Mouse (Mus musculus): ENCODE measurements around the gene Foxred2. TPM values are rescaled to one million over a fixed set of nuclear protein-coding genes. Genes with fewer than 3 reads are reported as not detected.
A peak's percentile ranks its signal among the peaks of the same experiment; 100 is the strongest.

Gene Foxred2
- polyA plus RNA-seq, 1 experiment from 2014 or later, result 5.7 TPM

- DNase-seq (ENCODE audit: low spot score) (peak; percentile 26), ATAC-seq (ENCODE audit: insufficient read depth, low FRiP score, low TSS enrichment) (peak; percentile 54)
- H3K36me3 ChIP-seq (ENCODE audit: control insufficient read depth, insufficient read depth, low read length), result peaks cover 19% of the 10 kb centered on the region
- H3K4me1 ChIP-seq (ENCODE audit: control insufficient read depth, insufficient read depth, low read length), result peaks cover 9% of the 10 kb centered on the region
- H3K4me3 ChIP-seq (ENCODE audit: low read depth, low read length), result peak overlapping the region; percentile 43
- H3K9me3 ChIP-seq (ENCODE audit: control insufficient read depth, low read length), result no peaks in the 10 kb centered on the region
- 10% methylated on average over 52 of the region's 52 CpGs for WGBS
- H3K27me3 ChIP-seq (ENCODE audit: control insufficient read depth, insufficient read depth, low read length), result 0 out of 2 replicates have a peak, but pooled peaks cover 2% of the 10 kb centered on the region
- H3K9ac ChIP-seq (ENCODE audit: low read length), result peak overlapping the region; percentile 53
- no peak overlapping the region for H3K27ac ChIP-seq (ENCODE audit: low read depth, low read length)
- peak overlapping the region; percentile 60 for H3K4me2 ChIP-seq (ENCODE audit: low read depth)
Measured at GRCm38 (mm10) chr15:77955440-77956403, 800 bp downstream of the Foxred2 start.

GRCm38 (mm10) chr15:77954362-77954761 lies 2.2 kb downstream of the Foxred2 start:
- WGBS, result 94% methylated on average over 2 of the region's 2 CpGs
- H3K9me3 ChIP-seq (ENCODE audit: control insufficient read depth, low read length), result no peaks in the 10 kb centered on the region
- H3K4me3 ChIP-seq (ENCODE audit: low read depth, low read length), result no peak overlapping the region
- ATAC-seq (ENCODE audit: insufficient read depth, low FRiP score, low TSS enrichment) (no peak), DNase-seq (ENCODE audit: low spot score) (no peak)
- H3K27ac ChIP-seq (ENCODE audit: low read depth, low read length), result no peak overlapping the region
- H3K36me3 ChIP-seq (ENCODE audit: control insufficient read depth, insufficient read depth, low read length), result peaks cover 7% of the 10 kb centered on the region
- H3K4me2 ChIP-seq (ENCODE audit: low read depth), result no peak overlapping the region
- H3K4me1 ChIP-seq (ENCODE audit: control insufficient read depth, insufficient read depth, low read length), result peaks cover 9% of the 10 kb centered on the region
- H3K9ac ChIP-seq (ENCODE audit: low read length), result no peak overlapping the region
- 0 out of 2 replicates have a peak, but pooled peaks cover under 1% of the 10 kb centered on the region for H3K27me3 ChIP-seq (ENCODE audit: control insufficient read depth, insufficient read depth, low read length)

- no peak for ATAC-seq (ENCODE audit: insufficient read depth, low FRiP score, low TSS enrichment)
- Histone ChIP-seq H3K27me3 (ENCODE audit: control insufficient read depth, insufficient read depth, low read length) (no peaks in the 10 kb centered on the region), H3K36me3 (ENCODE audit: control insufficient read depth, insufficient read depth, low read length) (no peaks in the 10 kb centered on the region), H3K4me1 (ENCODE audit: control insufficient read depth, insufficient read depth, low read length) (peaks cover 9% of the 10 kb centered on the region), H3K4me3 (ENCODE audit: low read depth, low read length) (no peak overlapping the region), H3K9ac (ENCODE audit: low read length) (no peak overlapping the region), H3K9me3 (ENCODE audit: control insufficient read depth, low read length) (no peaks in the 10 kb centered on the region), H3K4me2 (ENCODE audit: low read depth) (no peak overlapping the region), H3K27ac (ENCODE audit: low read depth, low read length) (no peak overlapping the region)
- WGBS, result 87% methylated on average over 3 of the region's 3 CpGs
- DNase-seq (ENCODE audit: low spot score), result no peak
Measured at GRCm38 (mm10) chr15:77952921-77953320, 3.6 kb downstream of the Foxred2 start.

GRCm38 (mm10) chr15:77949061-77949460 lies 7.5 kb downstream of the Foxred2 start:
- ATAC-seq (ENCODE audit: insufficient read depth, low FRiP score, low TSS enrichment) (no peak), DNase-seq (ENCODE audit: low spot score) (no peak)
- Histone ChIP-seq H3K4me2 (ENCODE audit: low read depth) (no peak overlapping the region), H3K27me3 (ENCODE audit: control insufficient read depth, insufficient read depth, low read length) (no peaks in the 10 kb centered on the region), H3K4me1 (ENCODE audit: control insufficient read depth, insufficient read depth, low read length) (no peaks in the 10 kb centered on the region), H3K9ac (ENCODE audit: low read length) (no peak overlapping the region), H3K4me3 (ENCODE audit: low read depth, low read length) (no peak overlapping the region), H3K27ac (ENCODE audit: low read depth, low read length) (no peak overlapping the region), H3K9me3 (ENCODE audit: control insufficient read depth, low read length) (no peaks in the 10 kb centered on the region), H3K36me3 (ENCODE audit: control insufficient read depth, insufficient read depth, low read length) (no peaks in the 10 kb centered on the region)
- WGBS, result 92% methylated on average over 7 of the region's 7 CpGs

GRCm38 (mm10) chr15:77945711-77946110 lies 10.8 kb downstream of the Foxred2 start:
- Histone ChIP-seq H3K27ac (ENCODE audit: low read depth, low read length) (no peak overlapping the region), H3K4me2 (ENCODE audit: low read depth) (no peak overlapping the region), H3K27me3 (ENCODE audit: control insufficient read depth, insufficient read depth, low read length) (no peaks in the 10 kb centered on the region), H3K4me1 (ENCODE audit: control insufficient read depth, insufficient read depth, low read length) (no peaks in the 10 kb centered on the region), H3K4me3 (ENCODE audit: low read depth, low read length) (no peak overlapping the region), H3K9me3 (ENCODE audit: control insufficient read depth, low read length) (no peaks in the 10 kb centered on the region), H3K36me3 (ENCODE audit: control insufficient read depth, insufficient read depth, low read length) (no peaks in the 10 kb centered on the region), H3K9ac (ENCODE audit: low read length) (no peak overlapping the region)
- WGBS, result 90% methylated on average over 4 of the region's 4 CpGs
- ATAC-seq (ENCODE audit: insufficient read depth, low FRiP score, low TSS enrichment), result no peak
- DNase-seq (ENCODE audit: low spot score), result no peak

- H3K4me3 ChIP-seq (ENCODE audit: low read depth, low read length), result no peak overlapping the region
- 91% methylated on average over 3 of the region's 3 CpGs for WGBS
- H3K4me2 ChIP-seq (ENCODE audit: low read depth), result no peak overlapping the region
- no peaks in the 10 kb centered on the region for H3K36me3 ChIP-seq (ENCODE audit: control insufficient read depth, insufficient read depth, low read length)
- no peaks in the 10 kb centered on the region for H3K27me3 ChIP-seq (ENCODE audit: control insufficient read depth, insufficient read depth, low read length)
- H3K4me1 ChIP-seq (ENCODE audit: control insufficient read depth, insufficient read depth, low read length), result no peaks in the 10 kb centered on the region
- H3K9ac ChIP-seq (ENCODE audit: low read length), result no peak overlapping the region
- H3K9me3 ChIP-seq (ENCODE audit: control insufficient read depth, low read length), result no peaks in the 10 kb centered on the region
- no peak for ATAC-seq (ENCODE audit: insufficient read depth, low FRiP score, low TSS enrichment)
- no peak for DNase-seq (ENCODE audit: low spot score)
- H3K27ac ChIP-seq (ENCODE audit: low read depth, low read length), result no peak overlapping the region
Measured at GRCm38 (mm10) chr15:77941563-77941962, 15.0 kb downstream of the Foxred2 start.

- H3K4me2 ChIP-seq (ENCODE audit: low read depth), result no peak overlapping the region
- H3K36me3 ChIP-seq (ENCODE audit: control insufficient read depth, insufficient read depth, low read length), result no peaks in the 10 kb centered on the region
- H3K4me1 ChIP-seq (ENCODE audit: control insufficient read depth, insufficient read depth, low read length), result no peaks in the 10 kb centered on the region
- no peaks in the 10 kb centered on the region for H3K9me3 ChIP-seq (ENCODE audit: control insufficient read depth, low read length)
- no peak for ATAC-seq (ENCODE audit: insufficient read depth, low FRiP score, low TSS enrichment)
- 75% methylated on average over 5 of the region's 5 CpGs for WGBS
- no peaks in the 10 kb centered on the region for H3K27me3 ChIP-seq (ENCODE audit: control insufficient read depth, insufficient read depth, low read length)
- no peak overlapping the region for H3K27ac ChIP-seq (ENCODE audit: low read depth, low read length)
- H3K4me3 ChIP-seq (ENCODE audit: low read depth, low read length), result no peak overlapping the region
- H3K9ac ChIP-seq (ENCODE audit: low read length), result no peak overlapping the region
- DNase-seq (ENCODE audit: low spot score), result no peak
Measured at GRCm38 (mm10) chr15:77938516-77938915, 18.0 kb downstream of the Foxred2 start.

- Histone ChIP-seq H3K9ac (ENCODE audit: low read length) (no peak overlapping the region), H3K4me1 (ENCODE audit: control insufficient read depth, insufficient read depth, low read length) (no peaks in the 10 kb centered on the region), H3K27me3 (ENCODE audit: control insufficient read depth, insufficient read depth, low read length) (no peaks in the 10 kb centered on the region), H3K36me3 (ENCODE audit: control insufficient read depth, insufficient read depth, low read length) (no peaks in the 10 kb centered on the region), H3K4me3 (ENCODE audit: low read depth, low read length) (no peak overlapping the region), H3K4me2 (ENCODE audit: low read depth) (no peak overlapping the region), H3K9me3 (ENCODE audit: control insufficient read depth, low read length) (no peaks in the 10 kb centered on the region), H3K27ac (ENCODE audit: low read depth, low read length) (no peak overlapping the region)
- 78% methylated on average over 14 of the region's 14 CpGs for WGBS
- ATAC-seq (ENCODE audit: insufficient read depth, low FRiP score, low TSS enrichment) (no peak), DNase-seq (ENCODE audit: low spot score) (no peak)
Measured at GRCm38 (mm10) chr15:77935673-77936375, 20.7 kb downstream of the Foxred2 start.

Measured in neural tube, embryonic 11.5 days (tissue).